Mouse (Mus musculus) left cerebral cortex, postnatal 10 days (tissue): ENCODE results near the gene Serpina1f. TPM values are rescaled to one million over a fixed set of nuclear protein-coding genes. Genes with fewer than 3 reads are reported as not detected.
"Not testable (repeated sequence)": the region's sequence is repeated elsewhere in the genome, so short reads cannot be mapped to it uniquely, and the experiment has no call there.

ENCODE experiments used
- DNase-seq, 2 experiments: peaks; one replicate each; pipeline ENCODE4 v3.0.0; 2021 to 2022; ENCODE audit warnings: low spot score in 2 of 2, mixed read lengths in 1 of 2; ENCODE audit errors: extremely low spot score in 1 of 2
- intact Hi-C: fragments of 180-260 bp; cut with DNase I; formaldehyde crosslinking; loops from one replicate; pipeline ENCODE4 v1.15.1; 2025
- total RNA-seq, 2 experiments: library from RNA; stranded (reverse); gene quantifications; 2 replicates each; pipeline ENCODE4 v1.2.3; 2021

Gene Serpina1f
- total RNA-seq, result not detected

GRCm38 (mm10) chr12:103695429-103695828 lies at the start of gene Serpina1f:
Gene Serpina1f (minus strand): TSS chr12:103695529.
- no peak for DNase-seq
- intact Hi-C loops, result no loop called here

- DNase-seq, intact Hi-C loops: not testable (repeated sequence)
Measured at GRCm38 (mm10) chr12:103737791-103738580, 42.7 kb upstream of the Serpina1f start.

GRCm38 (mm10) chr12:103735566-103735965 lies 40.2 kb upstream of the Serpina1f start:
- DNase-seq, intact Hi-C loops: not testable (repeated sequence)

GRCm38 (mm10) chr12:103735101-103735500 lies 39.8 kb upstream of the Serpina1f start:
- DNase-seq, intact Hi-C loops: not testable (repeated sequence)

GRCm38 (mm10) chr12:103711537-103711936 lies 16.2 kb upstream of the Serpina1f start:
- intact Hi-C loops, result no loop called here
- DNase-seq, result no peak

GRCm38 (mm10) chr12:103710405-103710804 lies 15.1 kb upstream of the Serpina1f start:
- intact Hi-C loops, result no loop called here

GRCm38 (mm10) chr12:103706113-103706512 lies 10.8 kb upstream of the Serpina1f start:
- intact Hi-C loops, result no loop called here
- no peak for DNase-seq

More at GRCm38 (mm10) chr12:103710405-103710804, 15.1 kb upstream of the Serpina1f start:
- no peak for DNase-seq

- DNase-seq, result no peak
- intact Hi-C loops, result no loop called here
Measured at GRCm38 (mm10) chr12:103705547-103705946, 10.2 kb upstream of the Serpina1f start.

- intact Hi-C loops, result no loop called here
- no peak for DNase-seq
Measured at GRCm38 (mm10) chr12:103700144-103700750, 4.9 kb upstream of the Serpina1f start.

GRCm38 (mm10) chr12:103688221-103688814 lies 7.0 kb downstream of the Serpina1f start:
- no peak for DNase-seq
- intact Hi-C loops, result no loop called here

- no peak for DNase-seq
- intact Hi-C loops, result no loop called here
Measured at GRCm38 (mm10) chr12:103687021-103687420, 8.3 kb downstream of the Serpina1f start.

- intact Hi-C loops, result no loop called here
- DNase-seq, result no peak
Measured at GRCm38 (mm10) chr12:103686050-103686449, 9.3 kb downstream of the Serpina1f start.

- DNase-seq, result no peak
- intact Hi-C loops, result no loop called here
Measured at GRCm38 (mm10) chr12:103685386-103685785, 9.9 kb downstream of the Serpina1f start.

GRCm38 (mm10) chr12:103683775-103684174 lies 11.6 kb downstream of the Serpina1f start:
- intact Hi-C loops, result no loop called here
- DNase-seq, result no peak

- intact Hi-C loops, result no loop called here
- DNase-seq, result no peak
Measured at GRCm38 (mm10) chr12:103681739-103682138, 13.6 kb downstream of the Serpina1f start.

- intact Hi-C loops, result no loop called here
- DNase-seq, result no peak
Measured at GRCm38 (mm10) chr12:103681169-103681568, 14.2 kb downstream of the Serpina1f start.

- DNase-seq, intact Hi-C loops: not testable (repeated sequence)
Measured at GRCm38 (mm10) chr12:103679853-103680252, 15.5 kb downstream of the Serpina1f start.

GRCm38 (mm10) chr12:103676039-103676438 lies 19.3 kb downstream of the Serpina1f start, which contains the start of gene Serpina16:
Gene Serpina16 (minus strand): TSS chr12:103676139.
- no peak for DNase-seq
- intact Hi-C loops, result no loop called here

GRCm38 (mm10) chr12:103673179-103673578 lies 22.1 kb downstream of the Serpina1f start:
- no peak for DNase-seq
- intact Hi-C loops, result no loop called here

- intact Hi-C loops, result no loop called here
- DNase-seq, result no peak
Measured at GRCm38 (mm10) chr12:103671483-103671882, 23.8 kb downstream of the Serpina1f start.
